Mouse (Mus musculus): ENCODE measurements around the gene Plekha7. TPM values are rescaled to one million over a fixed set of nuclear protein-coding genes. Genes with fewer than 3 reads are reported as not detected.
A peak's percentile ranks its signal among the peaks of the same experiment; 100 is the strongest.

Gene Plekha7
- polyA plus RNA-seq, 1 experiment from 2014 or later = 18.7 TPM

- H3K36me3 ChIP-seq (ENCODE audit: control insufficient read depth, insufficient read depth, low read length) = no peaks in the 10 kb centered on the region
- WGBS = 65% methylated on average over 5 of the region's 5 CpGs
Measured at GRCm38 (mm10) chr7:116280126-116280525, 28.1 kb downstream of the Plekha7 start.

GRCm38 (mm10) chr7:116278280-116278679 lies 29.9 kb downstream of the Plekha7 start:
- H3K36me3 ChIP-seq (ENCODE audit: control insufficient read depth, insufficient read depth, low read length) = no peaks in the 10 kb centered on the region
- H3K4me3 ChIP-seq (ENCODE audit: low read length) = no peak overlapping the region
- ATAC-seq = peak; percentile 22; the same call in 1 of the 2 replicates
- no peak overlapping the region for H3K9ac ChIP-seq (ENCODE audit: low read depth, low read length)
- 0 out of 2 replicates have a peak overlapping the region, but pooled peaks have one; percentile 25 for H3K4me2 ChIP-seq (ENCODE audit: low read depth, low read length)
- no peaks in the 10 kb centered on the region for H3K27me3 ChIP-seq (replicated peaks; ENCODE audit: control insufficient read depth, insufficient read depth, low read length)
- WGBS = 49% methylated on average over 9 of the region's 9 CpGs
- peaks cover 19% of the 10 kb centered on the region for H3K4me1 ChIP-seq (ENCODE audit: control insufficient read depth, insufficient read depth, low read length)
- H3K9me3 ChIP-seq (ENCODE audit: control insufficient read depth, low read length) = no peaks in the 10 kb centered on the region
- peak overlapping the region; percentile 33 for H3K27ac ChIP-seq (ENCODE audit: low read length)

More at GRCm38 (mm10) chr7:116280126-116280525, 28.1 kb downstream of the Plekha7 start:
- H3K4me1 ChIP-seq (ENCODE audit: control insufficient read depth, insufficient read depth, low read length) = peaks cover 26% of the 10 kb centered on the region
- no peak overlapping the region for H3K4me2 ChIP-seq (ENCODE audit: low read depth, low read length)
- no peak for ATAC-seq
- H3K27ac ChIP-seq (ENCODE audit: low read length) = no peak overlapping the region
- H3K9me3 ChIP-seq (ENCODE audit: control insufficient read depth, low read length) = no peaks in the 10 kb centered on the region
- H3K9ac ChIP-seq (ENCODE audit: low read depth, low read length) = no peak overlapping the region
- no peaks in the 10 kb centered on the region for H3K27me3 ChIP-seq (replicated peaks; ENCODE audit: control insufficient read depth, insufficient read depth, low read length)
- H3K4me3 ChIP-seq (ENCODE audit: low read length) = no peak overlapping the region

GRCm38 (mm10) chr7:116276315-116276714 lies 31.9 kb downstream of the Plekha7 start:
- ATAC-seq = no peak
- H3K4me2 ChIP-seq (ENCODE audit: low read depth, low read length) = no peak overlapping the region
- H3K9me3 ChIP-seq (ENCODE audit: control insufficient read depth, low read length) = no peaks in the 10 kb centered on the region
- H3K27ac ChIP-seq (ENCODE audit: low read length) = no peak overlapping the region
- no peak overlapping the region for H3K4me3 ChIP-seq (ENCODE audit: low read length)
- no peaks in the 10 kb centered on the region for H3K27me3 ChIP-seq (replicated peaks; ENCODE audit: control insufficient read depth, insufficient read depth, low read length)
- H3K4me1 ChIP-seq (ENCODE audit: control insufficient read depth, insufficient read depth, low read length) = peaks cover 9% of the 10 kb centered on the region
- H3K36me3 ChIP-seq (ENCODE audit: control insufficient read depth, insufficient read depth, low read length) = no peaks in the 10 kb centered on the region
- no peak overlapping the region for H3K9ac ChIP-seq (ENCODE audit: low read depth, low read length)

GRCm38 (mm10) chr7:116273111-116273510 lies 35.1 kb downstream of the Plekha7 start:
- Histone ChIP-seq H3K9me3 (ENCODE audit: control insufficient read depth, low read length) (no peaks in the 10 kb centered on the region), H3K9ac (ENCODE audit: low read depth, low read length) (no peak overlapping the region), H3K4me1 (ENCODE audit: control insufficient read depth, insufficient read depth, low read length) (peaks cover 24% of the 10 kb centered on the region), H3K27me3 (replicated peaks; ENCODE audit: control insufficient read depth, insufficient read depth, low read length) (no peaks in the 10 kb centered on the region), H3K27ac (ENCODE audit: low read length) (no peak overlapping the region), H3K36me3 (ENCODE audit: control insufficient read depth, insufficient read depth, low read length) (no peaks in the 10 kb centered on the region), H3K4me3 (ENCODE audit: low read length) (no peak overlapping the region), H3K4me2 (ENCODE audit: low read depth, low read length) (no peak overlapping the region)
- ATAC-seq = no peak
- 61% methylated on average over 6 of the region's 6 CpGs for WGBS

GRCm38 (mm10) chr7:116269501-116269995 lies 38.6 kb downstream of the Plekha7 start:
- H3K9ac ChIP-seq (ENCODE audit: low read depth, low read length) = peak overlapping the region; percentile 30
- peak overlapping the region; percentile 21; the same call in 1 of the 2 replicates for H3K27ac ChIP-seq (ENCODE audit: low read length)
- no peaks in the 10 kb centered on the region for H3K9me3 ChIP-seq (ENCODE audit: control insufficient read depth, low read length)
- H3K4me3 ChIP-seq (ENCODE audit: low read length) = no peak overlapping the region
- no peak for ATAC-seq
- no peaks in the 10 kb centered on the region for H3K27me3 ChIP-seq (replicated peaks; ENCODE audit: control insufficient read depth, insufficient read depth, low read length)
- 88% methylated on average over 6 of the region's 6 CpGs for WGBS
- H3K4me2 ChIP-seq (ENCODE audit: low read depth, low read length) = no peak overlapping the region
- H3K4me1 ChIP-seq (ENCODE audit: control insufficient read depth, insufficient read depth, low read length) = peaks cover 22% of the 10 kb centered on the region
- H3K36me3 ChIP-seq (ENCODE audit: control insufficient read depth, insufficient read depth, low read length) = no peaks in the 10 kb centered on the region

GRCm38 (mm10) chr7:116268113-116268926 lies 39.9 kb downstream of the Plekha7 start:
- peak; percentile 85 for ATAC-seq
- WGBS = 33% methylated on average over 13 of the region's 13 CpGs
- Histone ChIP-seq H3K27ac (ENCODE audit: low read length) (peak overlapping the region; percentile 82), H3K4me1 (ENCODE audit: control insufficient read depth, insufficient read depth, low read length) (peaks cover 20% of the 10 kb centered on the region), H3K27me3 (replicated peaks; ENCODE audit: control insufficient read depth, insufficient read depth, low read length) (no peaks in the 10 kb centered on the region), H3K9ac (ENCODE audit: low read depth, low read length) (peak overlapping the region; percentile 31; the same call in 1 of the 2 replicates), H3K36me3 (ENCODE audit: control insufficient read depth, insufficient read depth, low read length) (no peaks in the 10 kb centered on the region), H3K4me2 (ENCODE audit: low read depth, low read length) (peak overlapping the region; percentile 29), H3K9me3 (ENCODE audit: control insufficient read depth, low read length) (no peaks in the 10 kb centered on the region), H3K4me3 (ENCODE audit: low read length) (0 out of 2 replicates have a peak overlapping the region, but pooled peaks have one; percentile 10)

- no peaks in the 10 kb centered on the region for H3K36me3 ChIP-seq (ENCODE audit: control insufficient read depth, insufficient read depth, low read length)
- H3K4me1 ChIP-seq (ENCODE audit: control insufficient read depth, insufficient read depth, low read length) = peaks cover 25% of the 10 kb centered on the region
- H3K4me3 ChIP-seq (ENCODE audit: low read length) = no peak overlapping the region
- no peak for ATAC-seq
- no peak overlapping the region for H3K9ac ChIP-seq (ENCODE audit: low read depth, low read length)
- no peaks in the 10 kb centered on the region for H3K27me3 ChIP-seq (replicated peaks; ENCODE audit: control insufficient read depth, insufficient read depth, low read length)
- WGBS = 61% methylated on average over 7 of the region's 7 CpGs
- H3K4me2 ChIP-seq (ENCODE audit: low read depth, low read length) = no peak overlapping the region
- H3K9me3 ChIP-seq (ENCODE audit: control insufficient read depth, low read length) = no peaks in the 10 kb centered on the region
- H3K27ac ChIP-seq (ENCODE audit: low read length) = no peak overlapping the region
Measured at GRCm38 (mm10) chr7:116263281-116263680, 44.9 kb downstream of the Plekha7 start.

GRCm38 (mm10) chr7:116262508-116262907 lies 45.7 kb downstream of the Plekha7 start:
- Histone ChIP-seq H3K4me2 (ENCODE audit: low read depth, low read length) (no peak overlapping the region), H3K4me1 (ENCODE audit: control insufficient read depth, insufficient read depth, low read length) (peaks cover 23% of the 10 kb centered on the region), H3K27ac (ENCODE audit: low read length) (no peak overlapping the region), H3K9me3 (ENCODE audit: control insufficient read depth, low read length) (no peaks in the 10 kb centered on the region), H3K36me3 (ENCODE audit: control insufficient read depth, insufficient read depth, low read length) (no peaks in the 10 kb centered on the region), H3K27me3 (replicated peaks; ENCODE audit: control insufficient read depth, insufficient read depth, low read length) (no peaks in the 10 kb centered on the region), H3K9ac (ENCODE audit: low read depth, low read length) (no peak overlapping the region), H3K4me3 (ENCODE audit: low read length) (no peak overlapping the region)
- no peak for ATAC-seq
- 52% methylated on average over 2 of the region's 2 CpGs for whole genome bisulfite sequencing

- H3K4me3 ChIP-seq (ENCODE audit: low read length) = no peak overlapping the region
- no peaks in the 10 kb centered on the region for H3K36me3 ChIP-seq (ENCODE audit: control insufficient read depth, insufficient read depth, low read length)
- no peak for ATAC-seq
- no peak overlapping the region for H3K9ac ChIP-seq (ENCODE audit: low read depth, low read length)
- no peak overlapping the region for H3K27ac ChIP-seq (ENCODE audit: low read length)
- H3K4me1 ChIP-seq (ENCODE audit: control insufficient read depth, insufficient read depth, low read length) = peaks cover 23% of the 10 kb centered on the region
- no peaks in the 10 kb centered on the region for H3K27me3 ChIP-seq (replicated peaks; ENCODE audit: control insufficient read depth, insufficient read depth, low read length)
- no peaks in the 10 kb centered on the region for H3K9me3 ChIP-seq (ENCODE audit: control insufficient read depth, low read length)
- WGBS = 36% methylated on average over 4 of the region's 4 CpGs
- no peak overlapping the region for H3K4me2 ChIP-seq (ENCODE audit: low read depth, low read length)
Measured at GRCm38 (mm10) chr7:116262101-116262500, 46.1 kb downstream of the Plekha7 start.
